In genomic region chr1:79752015-79752695, GRCm38 (mm10) we compare ENCODE assay signal across 10 mouse cellular contexts. TPM values are rescaled to one million over a fixed set of nuclear protein-coding genes. Genes with fewer than 3 reads are reported as not detected.
A peak's percentile ranks its signal among the peaks of the same experiment; 100 is the strongest.
DNase-seq lines count a peak whose midpoint lies in the region; ATAC-seq and TF ChIP-seq lines count a peak whose summit lies in the region.
"Had no signal": no experiment of that assay in that cellular context is flagged by ENCODE, and none has a peak within 500 bp of the region (broad histone marks: within the 10 kb centered on the region; RNA-seq: fewer than 3 reads in every experiment).

No protein-coding gene starts in this region.

- H3K9me3 ChIP-seq in heart, postnatal 0 days (replicated peaks; ENCODE audit: control insufficient read depth, low read length), result no peaks in the 10 kb centered on the region
- H3K9me3 ChIP-seq in MEL (replicated peaks; ENCODE audit: insufficient read depth, low read length), result no peaks in the 10 kb centered on the region
- H3K9me3 ChIP-seq in liver, embryonic 15.5 days (replicated peaks), result no peaks in the 10 kb centered on the region

- no peaks in the 10 kb centered on the region for H3K36me3 ChIP-seq in heart, postnatal 0 days (replicated peaks; ENCODE audit: control insufficient read depth, insufficient read depth, low read length)
- peaks cover 0 to 2% of the 10 kb centered on the region in 2 experiments; a peak in 1 of 4 replicates for H3K36me3 ChIP-seq in MEL (ENCODE audit: control insufficient read depth in 1 of 2, insufficient read depth in 2 of 2, low read length in 2 of 2)
- no peaks in the 10 kb centered on the region for H3K36me3 ChIP-seq in liver, embryonic 15.5 days (replicated peaks)

- H3K79me2 ChIP-seq in MEL (ENCODE audit: control insufficient read depth, insufficient read depth, low read length, poor library complexity), result no peaks in the 10 kb centered on the region

- no peak for TF ChIP-seq CTCF in heart, postnatal 0 days (IDR thresholded peaks at IDR 0.05; ENCODE audit: low read depth)
- TF ChIP-seq CTCF in MEL (IDR thresholded peaks at IDR 0.05 in 2 of 3, conservative IDR thresholded peaks at IDR 0.05 in 1 of 3; ENCODE audit: control insufficient read depth in 1 of 3, insufficient read depth in 1 of 3, low read depth in 2 of 3, low read length in 3 of 3, poor library complexity in 1 of 3, severe bottlenecking in 1 of 3), result no peak
- TF ChIP-seq CTCF in left cerebral cortex, adult 2 months (IDR thresholded peaks at IDR 0.05), result no peak

- H3K4me2 ChIP-seq in heart, postnatal 0 days (ENCODE audit: low read depth, low read length), result no peak overlapping the region
- H3K4me2 ChIP-seq in liver, embryonic 15.5 days, result no peak overlapping the region

- DNase-seq in heart, postnatal 0 days (ENCODE audit: low spot score), result no peak
- no peak for DNase-seq in heart, postnatal 25 days (ENCODE audit: low spot score)
- DNase-seq in A20 (ENCODE audit: low read depth, low spot score) (peak; percentile 74), MEL (ENCODE audit: low read depth, low spot score) (peak; percentile 14)
- no peak for DNase-seq in left cerebral cortex, adult 2 months (ENCODE audit: extremely low spot score in 1 of 2, low spot score in 2 of 2)
- DNase-seq in cerebellum, postnatal 10 days, result no peak
- DNase-seq: adrenal gland, postnatal 14 days; cerebellum, adult 9-10 months; lung, adult 2 months had no signal

- no peak for TF ChIP-seq RAD21 in MEL (IDR thresholded peaks at IDR 0.05; ENCODE audit: low read depth, low read length)

- no peak overlapping the region for H3K4me3 ChIP-seq in heart, postnatal 0 days (ENCODE audit: low read depth, low read length)
- H3K4me3 ChIP-seq in MEL (ENCODE audit: control insufficient read depth in 1 of 2, insufficient read depth in 1 of 2, low read depth in 2 of 2, low read length in 2 of 2), result no peak overlapping the region
- H3K4me3 ChIP-seq in liver, embryonic 15.5 days (replicated peaks), result no peak overlapping the region
- H3K4me3 ChIP-seq in left cerebral cortex, adult 2 months, result no peak overlapping the region

- WGBS in heart, postnatal 0 days, result 71% methylated on average over 7 of the region's 7 CpGs
- 37% methylated on average over 7 of the region's 7 CpGs for WGBS in liver, embryonic 15.5 days (ENCODE audit: insufficient replicate concordance)

- peak overlapping the region; percentile 64 for H3K27ac ChIP-seq in heart, postnatal 0 days (ENCODE audit: low read depth)
- H3K27ac ChIP-seq in MEL (ENCODE audit: control insufficient read depth, low read depth, low read length), result no peak overlapping the region
- H3K27ac ChIP-seq in liver, embryonic 15.5 days (replicated peaks), result no peak overlapping the region
- H3K27ac ChIP-seq in left cerebral cortex, adult 2 months, result no peak overlapping the region

- no peak for TF ChIP-seq POLR2A in MEL (IDR thresholded peaks at IDR 0.05; ENCODE audit: control insufficient read depth in 1 of 2, insufficient read depth in 1 of 2, low read depth in 1 of 2, low read length in 2 of 2, poor library complexity in 1 of 2)

- H3K4me1 ChIP-seq in heart, postnatal 0 days (ENCODE audit: control insufficient read depth, insufficient read depth), result peaks cover 29% of the 10 kb centered on the region
- no peaks in the 10 kb centered on the region for H3K4me1 ChIP-seq in MEL (ENCODE audit: control insufficient read depth in 1 of 2, insufficient read depth in 2 of 2, low read length in 2 of 2)
- H3K4me1 ChIP-seq in liver, embryonic 15.5 days (replicated peaks), result peaks cover 22% of the 10 kb centered on the region

- intact Hi-C loops in heart, postnatal 25 days (cut with DNase I), result loop anchor here (5.0 kb wide), 1 partner anchor 45 kb away; no protein-coding TSS in a partner anchor
- intact Hi-C loops in left cerebral cortex, adult 2 months (cut with DNase I), result no loop called here

- no peak for ATAC-seq in heart, postnatal 0 days (ENCODE audit: insufficient read depth, low read depth)
- ATAC-seq in liver, embryonic 15.5 days (ENCODE audit: insufficient read depth), result 0 out of 2 replicates have a peak, but pooled peaks have one; percentile 42

- TF ChIP-seq EP300 in heart, postnatal 0 days (IDR thresholded peaks at IDR 0.05; ENCODE audit: low read depth), result no peak
- no peak for TF ChIP-seq EP300 in MEL (IDR thresholded peaks at IDR 0.05; ENCODE audit: low read depth in 1 of 2, low read length in 2 of 2)

- no peak overlapping the region for H3K9ac ChIP-seq in heart, postnatal 0 days (replicated peaks; ENCODE audit: low read depth, low read length)
- H3K9ac ChIP-seq in MEL (ENCODE audit: control insufficient read depth, low read depth, low read length, poor library complexity, severe bottlenecking), result no peak overlapping the region
- H3K9ac ChIP-seq in liver, embryonic 15.5 days, result no peak overlapping the region

- H3K27me3 ChIP-seq in heart, postnatal 0 days (ENCODE audit: control insufficient read depth, insufficient read depth, low read length), result no peaks in the 10 kb centered on the region
- H3K27me3 ChIP-seq in MEL (ENCODE audit: control insufficient read depth in 1 of 2, insufficient read depth in 2 of 2, low read length in 2 of 2), result no peaks in the 10 kb centered on the region
- H3K27me3 ChIP-seq in liver, embryonic 15.5 days, result no peaks in the 10 kb centered on the region

TF ChIP-seq in MEL, 35 proteins besides CTCF, POLR2A, EP300 and RAD21:
- 0 out of 2 replicates have a peak, but pooled peaks have one; percentile 34 for TF ChIP-seq ZNF384 (IDR thresholded peaks at IDR 0.05; ENCODE audit: low read depth, low read length)
- TF ChIP-seq MYB (IDR thresholded peaks at IDR 0.05; ENCODE audit: low read depth, low read length), result no peak

RNA-seq across cellular contexts. Expression of gene Mrpl44, which starts 23.7 kb away (rescaled TPM):
- 49.6 and 70.6 TPM in 2 replicates for total RNA-seq in heart, postnatal 0 days (2014; rRNA removed; ENCODE audit: low replicate concordance)
- 57.2 and 61.3 TPM in 2 replicates for polyA plus RNA-seq in heart, postnatal 0 days (2015; fragmentation: Nextera tagmentation; extraction: Ambion mirVana)
- 10 to 100 TPM; 69.9 to 70.4 TPM for total RNA-seq in heart, postnatal 25 days (2021)
- total RNA-seq in MEL (2012; rRNA removed), result 52.6 and 58.5 TPM in 2 replicates
- 10 to 100 TPM in 1 of 2 experiments, not detected in 1; 63.2 TPM for polyA plus RNA-seq in MEL (2012; ENCODE audit: insufficient read depth in 1 of 2, insufficient read length in 2 of 2, low read depth in 1 of 2, low replicate concordance in 2 of 2, missing spikeins in 1 of 2)
- 21.8 and 22.9 TPM in 2 replicates for polyA plus RNA-seq in liver, embryonic 15.5 days (2015; fragmentation: Nextera tagmentation; extraction: Ambion mirVana)
- 10 to 100 TPM; 26.9 to 28.8 TPM for total RNA-seq in left cerebral cortex, adult 2 months (2021)

RNA-seq across cellular contexts. Expression of gene Wdfy1, which starts 23.8 kb away (rescaled TPM):
- total RNA-seq in heart, postnatal 0 days (2014; rRNA removed; ENCODE audit: low replicate concordance), result 33.2 and 51.1 TPM in 2 replicates
- polyA plus RNA-seq in heart, postnatal 0 days (2015; fragmentation: Nextera tagmentation; extraction: Ambion mirVana), result 30.6 and 35.0 TPM in 2 replicates
- 10 to 100 TPM; 16.0 to 18.0 TPM for total RNA-seq in heart, postnatal 25 days (2021)
- 17.6 TPM in 2 replicates for total RNA-seq in MEL (2012; rRNA removed)
- polyA plus RNA-seq in MEL (2012; ENCODE audit: insufficient read depth in 1 of 2, insufficient read length in 2 of 2, low read depth in 1 of 2, low replicate concordance in 2 of 2, missing spikeins in 1 of 2), result 10 to 100 TPM in 1 of 2 experiments, not detected in 1; 25.0 TPM
- 14.0 TPM in 2 replicates for polyA plus RNA-seq in liver, embryonic 15.5 days (2015; fragmentation: Nextera tagmentation; extraction: Ambion mirVana)
- total RNA-seq in left cerebral cortex, adult 2 months (2021), result 10 to 100 TPM; 43.7 to 45.9 TPM

Comparison
In these comparisons a context has a peak if more than half of its experiments do, and no peak if none do; other contexts are left out.
1. DNase-seq: peak in A20 (single experiment) and MEL (single experiment); none in heart, postnatal 0 days (single experiment), heart, postnatal 25 days (single experiment), left cerebral cortex, adult 2 months (0 of 2) and cerebellum, postnatal 10 days (0 of 2).